Mouse (Mus musculus) cerebellum, postnatal 36 days (tissue): Measurements from ENCODE around the gene Eml2.

Experiments
- DNase-seq, 2 experiments: peaks; one replicate each; pipeline ENCODE4 v3.0.0; 2021 to 2022; ENCODE audit warnings: mixed read lengths in 2 of 2

Eml2 gene

GRCm38 (mm10) chr7:19208201-19208910 lies 32.1 kb downstream of the Eml2 start:
- DNase-seq: no peak

DNA sequence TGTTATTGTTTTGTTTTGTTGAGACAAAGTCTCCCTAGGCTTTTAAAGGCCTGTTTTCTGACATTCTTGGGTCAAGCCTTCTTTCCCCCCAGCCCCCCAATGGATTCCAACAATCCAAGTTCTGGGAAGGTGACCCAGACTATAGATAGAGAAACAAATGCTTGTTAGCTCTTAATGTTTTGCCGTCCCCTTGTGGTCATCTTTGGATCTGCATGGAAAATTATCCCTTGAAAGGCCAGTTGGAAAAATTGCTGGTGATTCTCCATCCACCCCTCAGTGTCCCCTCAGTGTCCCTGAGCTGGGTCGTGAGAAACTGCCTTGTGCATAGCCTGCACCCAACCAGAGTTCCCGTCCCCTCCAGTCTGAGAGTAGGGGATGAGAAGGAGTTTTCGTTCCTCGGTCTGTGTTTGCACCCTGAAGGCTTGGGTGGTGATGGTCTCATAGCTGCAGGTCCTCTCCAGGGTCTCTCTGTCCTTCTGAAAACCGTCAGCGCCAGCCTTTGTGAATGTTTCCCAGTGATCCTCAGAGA lies 32.8 kb downstream of the Eml2 start:
- DNase-seq: peak; percentile 44 to 75

GRCm38 (mm10) chr7:19209494-19209893 lies 33.3 kb downstream of the Eml2 start:
- DNase-seq: no peak

DNA sequence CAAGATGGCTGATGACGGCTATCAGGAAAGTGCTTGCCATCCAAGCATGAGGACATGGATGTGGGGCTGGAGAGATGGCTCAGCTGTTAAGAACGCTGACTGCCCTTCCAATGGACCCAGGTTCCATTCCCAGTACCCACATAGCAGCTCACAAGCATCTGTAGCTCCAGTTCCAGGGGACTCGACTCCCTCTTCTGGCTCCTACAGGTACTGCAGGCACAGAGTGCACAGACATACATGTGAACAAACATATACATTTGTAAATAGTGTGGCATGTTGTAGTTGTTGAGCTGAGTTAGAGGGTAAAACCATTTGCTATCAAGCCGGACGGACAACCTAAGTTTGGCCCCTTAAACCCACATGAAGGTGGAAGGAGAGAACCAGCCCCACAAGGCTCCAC lies 33.8 kb downstream of the Eml2 start:
- DNase-seq: no peak

GRCm38 (mm10) chr7:19211041-19211675 lies 34.9 kb downstream of the Eml2 start:
- DNase-seq: no peak

GRCm38 (mm10) chr7:19211996-19212755 lies 36.0 kb downstream of the Eml2 start, which contains the start of gene Gpr4:
Gene Gpr4, plus strand, starts transcription at chr7:19212538.
- no peak for DNase-seq

DNA sequence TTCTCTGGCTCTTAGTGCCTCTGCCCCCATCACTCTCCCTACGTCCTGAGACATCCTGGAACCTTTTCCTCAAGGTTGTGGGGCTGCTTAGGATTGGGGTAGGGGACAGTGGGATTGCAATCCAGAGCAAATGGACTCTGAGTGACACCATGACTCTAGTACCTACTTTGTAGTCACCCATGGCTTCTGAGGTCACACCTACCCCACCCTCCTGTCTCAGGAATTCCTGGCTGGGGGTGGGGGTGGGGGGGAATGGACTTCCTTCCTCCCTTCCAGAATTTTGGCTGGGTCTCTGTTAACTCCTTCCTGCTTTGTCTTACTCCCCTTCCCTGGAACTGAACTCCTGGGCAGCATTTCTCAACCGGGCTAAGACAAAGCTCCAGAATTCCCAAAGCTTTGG lies 37.2 kb downstream of the Eml2 start:
- no peak for DNase-seq

DNA sequence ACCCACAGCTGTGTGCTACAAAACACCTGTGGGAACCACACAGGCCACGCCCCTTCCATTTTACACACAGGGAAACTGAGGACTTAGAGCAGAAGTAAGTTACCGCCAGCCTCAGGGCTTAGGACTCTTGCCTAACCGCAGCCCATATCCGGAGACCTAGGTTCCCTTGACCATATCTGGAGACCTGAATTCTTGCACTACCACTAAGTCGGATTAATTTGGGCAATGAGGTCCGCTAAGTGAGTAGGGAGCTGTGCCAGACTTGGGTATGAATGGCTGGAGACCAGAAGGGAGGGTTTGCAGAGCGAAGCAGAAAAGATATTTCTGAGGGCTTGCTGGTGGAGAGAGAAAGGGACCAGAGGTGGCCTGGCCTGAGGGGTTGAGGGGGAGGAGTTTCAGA lies 38.1 kb downstream of the Eml2 start:
- DNase-seq: no peak

DNA sequence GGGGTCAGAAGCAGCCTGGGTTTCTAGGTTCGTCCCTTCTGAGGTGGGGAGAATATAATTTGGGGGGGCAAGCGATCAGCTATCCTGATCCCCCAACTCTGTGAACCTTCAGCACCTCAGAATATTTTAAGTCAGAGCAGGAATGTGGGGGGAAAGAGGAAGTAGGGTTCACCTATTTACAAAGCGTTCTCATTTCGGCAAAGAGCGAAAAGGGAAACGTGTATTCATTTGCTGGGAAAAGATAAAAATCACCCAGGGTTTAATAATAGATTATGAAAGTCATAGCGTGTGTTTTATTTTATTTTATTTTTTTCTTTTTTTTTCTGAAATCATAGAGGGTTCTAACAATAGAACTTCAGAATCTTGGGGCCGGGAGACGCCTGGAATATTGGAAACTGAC lies 38.7 kb downstream of the Eml2 start:
- no peak for DNase-seq

DNA sequence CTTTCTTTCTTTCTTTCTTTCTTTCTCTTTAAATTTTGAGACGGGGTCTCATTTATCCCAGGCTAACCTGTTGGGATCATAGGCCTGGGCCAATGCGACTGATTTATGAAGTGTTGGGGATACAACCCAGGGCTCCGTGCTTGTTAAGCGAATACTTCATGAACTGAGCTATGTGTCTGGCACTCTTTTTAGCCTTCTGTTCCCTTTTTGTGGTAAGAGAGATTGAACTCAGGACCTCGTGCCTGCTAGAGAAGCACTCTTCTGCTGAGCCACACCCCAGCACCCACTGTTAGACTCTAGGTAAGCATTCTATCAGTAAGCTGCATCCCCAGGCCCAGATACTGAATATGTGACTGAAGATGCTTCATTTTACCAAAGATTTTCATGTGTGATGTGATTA lies 41.3 kb downstream of the Eml2 start:
- DNase-seq: no peak

GRCm38 (mm10) chr7:19217944-19218343 lies 41.7 kb downstream of the Eml2 start:
- no peak for DNase-seq

GRCm38 (mm10) chr7:19220061-19220460 lies 43.8 kb downstream of the Eml2 start:
- DNase-seq: no peak

DNA sequence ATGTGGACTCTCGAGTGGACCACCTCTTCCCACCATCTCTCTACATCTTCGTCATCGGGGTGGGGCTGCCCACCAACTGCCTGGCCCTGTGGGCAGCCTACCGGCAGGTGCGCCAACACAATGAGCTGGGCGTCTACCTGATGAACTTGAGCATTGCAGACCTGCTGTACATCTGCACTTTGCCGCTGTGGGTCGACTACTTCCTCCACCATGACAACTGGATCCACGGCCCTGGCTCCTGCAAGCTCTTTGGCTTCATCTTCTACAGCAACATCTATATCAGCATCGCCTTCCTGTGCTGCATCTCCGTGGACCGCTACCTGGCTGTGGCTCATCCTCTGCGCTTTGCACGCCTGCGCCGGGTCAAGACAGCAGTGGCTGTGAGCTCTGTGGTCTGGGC lies 46.0 kb downstream of the Eml2 start:
- DNase-seq: no peak

- no peak for DNase-seq
Measured at GRCm38 (mm10) chr7:19222875-19223274, 46.7 kb downstream of the Eml2 start.

- no peak for DNase-seq
Measured at GRCm38 (mm10) chr7:19224933-19225332, 48.7 kb downstream of the Eml2 start.

- peak; percentile 21 to 48 for DNase-seq
Measured at GRCm38 (mm10) chr7:19226817-19227797, 50.9 kb downstream of the Eml2 start.

DNA sequence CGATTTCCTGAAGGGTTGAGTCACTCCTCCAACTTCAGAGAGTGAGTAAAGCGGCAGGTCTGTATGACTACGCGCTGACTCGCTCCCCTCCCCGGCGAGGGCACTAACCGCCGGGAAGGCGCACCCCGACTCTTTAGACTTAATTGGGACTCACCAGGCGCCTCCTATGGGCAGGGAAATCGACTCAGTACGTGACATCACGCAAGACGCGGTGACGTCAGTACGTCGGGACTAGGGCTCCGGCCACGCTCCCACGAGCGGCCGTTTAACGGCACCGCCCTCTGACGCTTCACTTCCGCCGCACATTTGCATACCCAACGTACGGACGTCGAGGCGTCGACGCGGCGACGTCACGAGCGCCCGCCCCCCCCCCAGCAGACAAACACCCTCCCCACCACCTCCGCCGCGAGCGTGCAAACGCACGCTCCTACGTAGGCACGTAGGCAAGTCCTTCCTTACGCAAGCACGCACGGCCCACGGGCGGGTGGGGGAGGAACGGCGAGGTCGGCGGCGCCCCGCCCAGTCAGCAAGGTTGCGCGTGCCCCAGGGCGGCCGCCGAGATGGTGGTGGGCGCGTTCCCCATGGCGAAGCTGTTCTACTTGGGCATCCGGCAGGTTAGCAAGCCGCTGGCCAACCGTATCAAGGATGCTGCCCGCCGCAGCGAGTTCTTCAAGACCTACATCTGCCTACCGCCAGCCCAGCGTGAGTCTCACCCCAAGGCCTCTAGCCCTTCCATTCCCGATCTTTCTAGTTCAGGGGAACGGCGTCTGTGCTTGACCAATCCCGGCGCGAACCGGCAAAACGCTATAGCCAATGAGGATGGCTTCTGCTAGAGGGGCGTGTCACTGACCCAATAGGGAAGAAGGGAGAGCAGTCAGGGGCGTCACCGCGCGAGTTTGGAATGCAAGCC lies 51.9 kb downstream of the Eml2 start, which contains the start of gene Opa3:
Gene Opa3 (plus strand): TSS at position 452 of the 910 bp plus-strand sequence.
- DNase-seq: peak; percentile 99

DNA sequence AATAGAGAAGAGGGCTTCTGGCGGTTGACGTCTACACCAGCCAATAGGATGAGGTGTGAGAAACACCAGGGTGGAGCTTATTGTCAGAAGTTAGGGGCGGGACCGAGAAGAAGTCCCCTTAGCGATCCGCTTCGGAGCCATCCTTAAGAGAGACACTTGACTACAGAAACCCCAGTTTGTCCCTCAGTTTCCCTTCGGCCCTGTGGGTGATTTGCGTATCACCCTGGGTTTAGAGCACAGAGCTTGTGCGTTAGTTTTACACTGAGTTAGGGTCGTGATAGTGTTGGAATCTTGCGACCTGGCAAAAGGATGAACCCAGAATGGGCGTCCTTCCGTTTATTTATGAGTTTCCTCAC lies 52.5 kb downstream of the Eml2 start:
- DNase-seq: no peak

DNA sequence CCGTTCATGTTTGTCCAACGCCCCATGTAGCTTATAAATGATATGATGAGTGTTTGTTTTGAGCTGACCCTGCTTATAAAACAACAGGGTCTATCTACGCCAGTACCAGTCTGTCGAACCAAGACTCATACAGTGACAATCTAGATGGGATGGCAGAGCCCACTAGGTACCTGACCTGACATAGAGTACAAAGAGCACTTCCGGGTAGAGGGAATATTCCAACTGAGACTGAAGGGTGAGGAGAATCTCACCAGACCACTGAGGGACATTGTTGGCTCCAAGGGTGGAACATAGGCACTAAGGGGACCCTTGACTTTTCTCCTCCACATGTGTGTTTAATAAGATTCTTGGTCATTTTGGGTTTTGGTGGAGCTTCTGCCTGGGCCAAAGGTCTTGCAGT lies 53.2 kb downstream of the Eml2 start:
- no peak for DNase-seq

DNA sequence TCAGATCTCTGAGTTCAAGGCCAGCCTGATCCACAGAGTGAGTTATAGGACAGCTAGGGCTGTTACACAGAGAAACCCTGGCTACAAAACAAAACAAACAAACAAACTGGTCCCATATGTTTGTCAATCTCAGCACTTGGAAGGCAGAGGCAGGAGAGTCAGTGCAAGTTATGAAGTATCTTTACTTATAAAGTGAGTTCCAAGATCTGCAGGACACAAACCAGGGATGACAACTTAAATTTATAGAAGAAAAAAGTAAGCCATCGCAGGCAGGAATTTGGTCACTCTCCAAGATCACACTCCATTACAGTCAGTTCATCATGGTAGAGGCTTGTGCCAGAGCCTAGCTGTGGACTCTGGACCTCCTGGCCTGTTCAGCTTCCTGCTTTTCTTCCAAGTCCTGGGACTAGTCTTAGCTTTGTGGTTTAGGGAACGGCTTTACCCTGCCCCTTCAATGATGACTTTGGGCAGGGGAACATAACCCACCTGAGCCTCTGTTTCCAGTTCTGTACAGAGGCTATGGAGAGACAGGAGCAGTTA lies 53.9 kb downstream of the Eml2 start:
- DNase-seq: no peak

DNA sequence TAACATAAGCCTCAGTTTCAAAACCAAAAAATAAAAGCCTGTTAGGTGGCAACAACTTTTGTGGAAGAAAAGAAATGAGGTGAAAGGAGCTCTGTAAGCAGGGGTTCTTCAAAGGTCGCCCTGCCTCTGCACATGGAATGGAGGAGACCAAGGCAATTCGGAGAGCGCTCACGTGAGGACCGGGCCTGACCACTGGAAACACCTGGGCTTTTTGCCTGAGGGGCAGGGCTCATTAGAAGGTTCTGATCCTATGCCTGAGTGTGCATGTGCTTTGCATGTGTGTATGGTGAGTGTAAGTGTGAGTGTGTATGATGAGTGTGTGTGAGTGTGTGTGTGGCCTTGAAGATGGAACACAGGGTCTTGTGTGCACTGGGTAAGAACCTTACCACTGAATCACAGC lies 54.7 kb downstream of the Eml2 start:
- no peak for DNase-seq
